Mouse (Mus musculus) gastrocnemius, adult 18-20 months (tissue): Measurements from ENCODE around the gene Glyat. TPM values are rescaled to one million over a fixed set of nuclear protein-coding genes. Genes with fewer than 3 reads are reported as not detected.

ENCODE experiments used
- DNase-seq: peaks from one replicate; pipeline ENCODE4 v3.0.0; 2021; ENCODE audit warnings: low spot score
- total RNA-seq, 2 experiments: library from RNA; stranded (reverse); gene quantifications; 2 replicates each; pipeline ENCODE4 v1.2.3; 2021

Glyat gene
- total RNA-seq, 2 experiments from 2014 or later, result not detected

DNA sequence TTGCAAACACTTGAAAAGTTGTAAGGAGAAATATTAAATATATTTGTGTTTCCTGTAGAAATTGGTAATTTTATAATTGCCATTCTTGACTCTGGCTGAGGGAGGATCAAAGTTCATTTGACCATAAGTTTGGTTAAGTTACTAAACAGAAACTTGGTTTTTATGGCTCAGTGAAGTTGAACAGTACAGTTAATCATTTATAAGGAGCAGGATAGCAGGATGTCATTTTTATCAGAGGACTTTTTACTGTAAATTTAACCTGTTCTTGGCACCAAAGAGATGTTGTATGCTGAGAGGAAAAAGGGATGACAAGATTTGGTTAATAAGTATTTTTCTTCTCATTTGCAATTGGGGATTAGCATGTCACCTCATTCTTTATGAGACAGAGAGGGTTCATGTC is 51.5 kb downstream of the Glyat start:
- DNase-seq, result no peak

DNA sequence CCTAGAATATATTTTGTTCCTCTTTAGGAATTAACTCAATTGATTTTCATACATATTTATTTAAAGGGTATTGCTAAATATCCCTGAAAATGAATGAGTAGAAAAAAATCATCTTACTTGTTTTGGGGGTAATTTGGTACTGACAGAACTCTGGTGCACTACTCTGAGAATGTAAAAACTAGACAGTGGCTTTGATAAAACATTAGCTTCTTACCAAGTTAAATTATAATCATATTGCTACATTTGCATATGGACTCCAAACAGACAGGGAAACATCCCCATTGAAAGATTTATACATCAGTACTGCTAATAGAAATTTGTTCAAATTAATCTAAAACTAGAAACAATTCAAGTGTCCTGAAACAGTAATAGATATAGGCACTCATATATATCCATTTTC is 52.1 kb downstream of the Glyat start:
- DNase-seq, result no peak

DNA sequence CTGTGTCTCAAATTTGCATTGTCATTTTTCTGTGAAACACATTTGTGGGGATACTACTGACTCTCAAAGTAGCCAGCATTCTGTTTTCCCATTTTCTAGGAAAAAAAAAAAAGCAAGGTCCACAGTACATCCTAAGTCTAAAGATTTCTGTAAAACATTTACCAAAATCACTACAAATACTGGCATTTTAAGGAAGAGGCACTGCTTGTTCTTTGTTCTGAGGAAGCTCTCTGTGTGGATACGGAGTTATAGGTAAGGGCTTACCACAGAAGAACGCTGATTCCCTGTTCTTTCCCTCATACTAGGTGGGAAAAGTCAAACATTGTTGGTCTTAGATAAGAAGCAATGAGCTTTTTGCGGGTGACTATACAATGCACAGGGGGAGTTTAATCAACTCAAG is 62.5 kb downstream of the Glyat start, which contains the start of gene Keg1:
TSS of gene Keg1 (plus strand) at position 197 of the 400 bp plus-strand sequence.
- DNase-seq, result no peak

DNA sequence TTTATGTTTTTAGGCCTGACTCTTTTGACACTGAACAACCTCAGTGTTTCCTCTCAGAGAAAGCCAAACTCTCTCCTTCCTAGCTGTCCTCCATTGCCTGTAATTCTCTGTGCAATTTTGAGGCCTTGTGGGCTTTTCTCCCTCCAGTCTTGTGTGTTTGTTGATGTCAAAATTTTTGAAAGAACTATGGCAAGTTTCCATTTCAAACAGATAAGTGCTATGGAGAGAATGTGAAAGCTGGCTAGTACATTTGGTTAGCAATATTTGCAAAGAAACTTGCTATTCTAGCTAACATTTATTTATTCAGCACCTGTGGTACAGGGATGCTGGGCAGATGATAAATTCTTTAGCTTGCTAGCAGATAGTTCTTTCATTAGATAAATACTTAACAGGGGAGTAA is 63.1 kb downstream of the Glyat start:
- no peak for DNase-seq

Other genes with a start within 250 kb of the Glyat start
- not detected for gene Olfr1440, start 246.0 kb upstream of the Glyat start, total RNA-seq
- not detected for gene Olfr1441, start 215.9 kb upstream of the Glyat start, total RNA-seq
- not detected for gene Pfpl, start 205.4 kb upstream of the Glyat start, total RNA-seq
- 1 to 10 TPM in 1 of 2 experiments, under 1 TPM in 1; 0.80 to 1.6 TPM for gene Mpeg1, start 172.5 kb upstream of the Glyat start, total RNA-seq
- gene Dtx4, start 131.9 kb upstream of the Glyat start, total RNA-seq, result 1 to 10 TPM; 2.9 to 3.7 TPM
- 1 to 10 TPM; 1.3 to 2.7 TPM for gene Fam111a, start 87.6 kb upstream of the Glyat start, total RNA-seq
- gene Gm4952, start 33.3 kb upstream of the Glyat start, total RNA-seq, result not detected
- gene Olfr1442, start 37.1 kb downstream of the Glyat start, total RNA-seq, result not detected
- not detected for gene Olfr1443, start 44.8 kb downstream of the Glyat start, total RNA-seq
- gene Keg1, start 62.5 kb downstream of the Glyat start, total RNA-seq, result under 1 TPM; 0.14 to 0.39 TPM
- 1 to 10 TPM; 1.8 to 2.0 TPM for gene Cntf, start 132.3 kb downstream of the Glyat start, total RNA-seq
- 100 to 1,000 TPM; 131 to 144 TPM for gene Zfp91, start 162.8 kb downstream of the Glyat start, total RNA-seq
- under 1 TPM; 0.25 to 0.38 TPM for gene Lpxn, start 162.9 kb downstream of the Glyat start, total RNA-seq
- gene Gm5244, start 213.4 kb downstream of the Glyat start, total RNA-seq, result not detected
- not detected for gene Olfr1444, start 224.0 kb downstream of the Glyat start, total RNA-seq